Mouse (Mus musculus) bone marrow macrophage, adult 2 months (primary cell): Measurements from ENCODE around the gene Shtn1. TPM values are rescaled to one million over a fixed set of nuclear protein-coding genes. Genes with fewer than 3 reads are reported as not detected.
A peak's percentile ranks its signal among the peaks of the same experiment; 100 is the strongest.

Experiments used
- H3K27ac ChIP-seq: 2 replicates; pipeline ENCODE4 v1.5.1; 2012; ENCODE audit warnings: low read depth, low read length; ENCODE audit not compliant: insufficient read depth
- H3K4me1 ChIP-seq: 2 replicates; pipeline ENCODE4 v1.6.1; 2012; ENCODE audit warnings: low read length; ENCODE audit not compliant: control insufficient read depth, insufficient read depth
- H3K4me3 ChIP-seq: 2 replicates; pipeline ENCODE4 v1.5.1; 2012; ENCODE audit warnings: mild to moderate bottlenecking, low read length, moderate library complexity; ENCODE audit not compliant: insufficient read depth
- CTCF ChIP-seq: IDR thresholded peaks from 2 replicates; pipeline ENCODE4 v1.5.1; 2012; ENCODE audit warnings: low read depth, mild to moderate bottlenecking, low read length, moderate library complexity
- POLR2A ChIP-seq: IDR thresholded peaks from 2 replicates; pipeline ENCODE4 v1.6.1; 2012; ENCODE audit warnings: mild to moderate bottlenecking, low read depth, low read length, borderline replicate concordance
- polyA plus RNA-seq: library from polyadenylated mRNA; stranded (reverse); fragments of >200 nt; gene quantifications from 2 replicates; pipeline ENCODE4 v1.2.4, GENCODE M21; 2012; ENCODE audit not compliant: missing spikeins, insufficient read depth, insufficient read length

Shtn1 gene
- polyA plus RNA-seq, 1 experiment: 83.6 TPM

DNA sequence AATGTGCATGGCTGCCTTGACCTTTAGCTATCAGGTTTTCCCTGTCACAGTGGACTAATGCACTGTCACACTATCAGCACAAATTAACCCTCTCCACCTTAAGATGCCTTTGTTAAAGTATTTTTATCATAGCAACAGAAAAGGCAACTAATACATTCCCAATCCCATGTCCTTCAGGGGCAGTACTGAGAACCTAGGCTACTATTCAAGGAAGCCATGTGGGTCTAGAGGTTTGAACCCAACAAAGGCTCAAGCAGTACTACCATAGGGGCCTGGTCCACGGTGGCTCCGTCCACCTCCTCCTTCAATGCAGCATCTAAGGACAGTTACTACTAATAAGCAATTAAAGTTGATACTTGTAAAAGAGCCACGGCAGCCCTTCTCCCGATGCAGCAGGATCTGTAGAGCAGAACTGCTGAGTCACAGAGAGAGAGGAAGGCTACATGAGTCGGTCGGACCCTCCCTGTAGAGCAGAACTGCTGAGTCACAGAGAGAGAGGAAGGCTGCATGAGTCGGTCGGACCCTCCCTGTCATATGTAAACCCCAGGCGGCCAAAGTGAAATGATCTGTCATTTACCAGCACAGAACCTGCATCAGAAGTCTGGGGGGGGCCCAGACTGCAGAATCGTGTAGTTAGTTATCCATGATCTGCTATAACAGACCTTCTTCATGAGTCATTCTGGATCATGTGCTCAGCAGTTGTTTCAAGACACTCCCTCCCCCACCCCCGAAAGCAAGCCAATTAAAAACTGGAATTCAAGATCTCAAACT lies 97.3 kb downstream of the Shtn1 start:
- Histone ChIP-seq H3K4me3 (peak overlapping the region; percentile 16), H3K4me1 (peaks cover 20% of the 10 kb centered on the region), H3K27ac (peak overlapping the region; percentile 61)
- no peak for TF ChIP-seq POLR2A
- TF ChIP-seq CTCF: no peak

GRCm38 (mm10) chr19:58975216-58975863 lies 100.6 kb downstream of the Shtn1 start:
- TF ChIP-seq CTCF: no peak
- TF ChIP-seq POLR2A: no peak
- H3K27ac ChIP-seq: no peak overlapping the region
- no peak overlapping the region for H3K4me3 ChIP-seq
- peaks cover 15% of the 10 kb centered on the region for H3K4me1 ChIP-seq

DNA sequence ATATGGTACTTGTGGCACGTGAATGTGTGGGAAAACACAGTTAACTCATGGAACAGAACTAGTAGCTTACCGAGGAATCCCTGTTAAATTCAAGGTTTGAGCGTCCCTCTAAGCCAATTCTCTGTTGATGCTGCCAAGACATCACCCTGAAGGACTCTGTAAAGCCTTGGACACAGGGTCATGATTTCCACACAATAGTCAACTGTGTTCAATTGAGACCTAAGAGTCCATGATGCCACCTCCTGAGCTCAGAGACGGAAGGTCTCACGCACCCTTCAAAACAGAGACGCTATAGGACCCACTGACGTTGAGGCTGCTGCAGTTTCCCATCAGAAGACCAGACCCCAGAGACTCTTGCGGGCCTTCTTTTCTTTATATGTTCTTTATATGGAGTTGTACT lies 101.8 kb downstream of the Shtn1 start:
- no peak for TF ChIP-seq POLR2A
- no peak for TF ChIP-seq CTCF
- Histone ChIP-seq H3K4me1 (peaks cover 9% of the 10 kb centered on the region), H3K4me3 (no peak overlapping the region), H3K27ac (no peak overlapping the region)

- Histone ChIP-seq H3K4me3 (no peak overlapping the region), H3K4me1 (no peaks in the 10 kb centered on the region), H3K27ac (no peak overlapping the region)
- TF ChIP-seq CTCF (no peak), POLR2A (no peak)
Observed at GRCm38 (mm10) chr19:58970826-58971225, 105.1 kb downstream of the Shtn1 start.

DNA sequence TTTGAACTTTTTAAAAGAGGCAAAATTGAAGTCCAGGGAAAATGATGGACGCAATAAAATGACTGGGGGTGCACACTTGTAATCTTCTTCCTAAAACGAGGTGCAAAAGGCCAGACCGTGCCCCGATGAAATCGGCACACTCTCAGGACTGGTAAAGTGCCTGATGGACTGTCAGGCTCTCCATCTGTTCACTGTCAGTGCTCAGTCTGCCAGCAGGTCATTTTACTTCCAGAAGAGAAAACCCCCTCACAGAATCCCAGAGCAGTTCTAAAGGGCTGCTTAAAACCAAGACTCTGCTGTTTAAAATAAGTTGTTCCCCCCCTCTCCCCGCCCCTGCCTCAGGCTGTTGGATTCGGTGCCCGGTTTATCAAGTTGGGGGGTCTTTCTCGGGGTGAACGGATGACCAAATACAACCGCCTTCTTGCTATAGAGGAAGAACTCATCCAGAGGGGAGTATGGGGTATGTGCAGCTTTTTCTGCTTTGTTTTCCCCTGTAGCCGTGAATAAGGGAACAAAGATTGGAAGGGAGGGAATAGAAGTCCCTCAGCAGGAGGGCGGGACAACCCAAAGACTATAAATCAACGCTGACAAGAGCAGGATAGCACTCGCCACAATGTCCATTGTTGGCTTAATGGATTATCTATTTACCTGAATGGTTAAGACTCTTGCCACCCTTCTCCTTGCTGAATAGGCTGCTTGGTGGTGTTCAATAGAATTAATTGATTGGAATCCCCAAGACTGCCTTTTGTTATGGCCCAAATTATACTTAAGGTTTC lies 107.0 kb downstream of the Shtn1 start:
- H3K27ac ChIP-seq: no peak overlapping the region
- H3K4me1 ChIP-seq: no peaks in the 10 kb centered on the region
- no peak overlapping the region for H3K4me3 ChIP-seq
- no peak for TF ChIP-seq POLR2A
- no peak for TF ChIP-seq CTCF

DNA sequence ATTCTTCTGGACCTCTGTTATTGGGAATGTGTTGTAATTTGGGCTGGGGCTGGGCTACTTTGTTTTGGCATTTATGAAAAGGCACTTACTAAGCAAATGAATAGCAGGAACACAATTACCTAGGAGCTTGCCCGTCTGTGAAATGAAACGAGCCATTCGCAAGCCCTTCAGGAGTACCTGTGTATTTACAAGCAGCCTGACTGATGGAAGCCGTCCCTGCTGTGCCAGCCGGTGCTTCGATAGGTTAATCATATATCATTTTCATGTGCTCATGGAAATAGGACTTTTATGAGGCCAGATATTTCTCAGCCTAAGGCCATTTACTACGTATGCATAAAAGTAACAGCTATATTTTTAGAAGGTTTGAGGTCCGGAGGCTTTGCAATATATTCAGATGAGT lies 112.9 kb downstream of the Shtn1 start:
- no peak for TF ChIP-seq POLR2A
- no peak for TF ChIP-seq CTCF
- no peaks in the 10 kb centered on the region for H3K4me1 ChIP-seq
- H3K4me3 ChIP-seq: no peak overlapping the region
- no peak overlapping the region for H3K27ac ChIP-seq

DNA sequence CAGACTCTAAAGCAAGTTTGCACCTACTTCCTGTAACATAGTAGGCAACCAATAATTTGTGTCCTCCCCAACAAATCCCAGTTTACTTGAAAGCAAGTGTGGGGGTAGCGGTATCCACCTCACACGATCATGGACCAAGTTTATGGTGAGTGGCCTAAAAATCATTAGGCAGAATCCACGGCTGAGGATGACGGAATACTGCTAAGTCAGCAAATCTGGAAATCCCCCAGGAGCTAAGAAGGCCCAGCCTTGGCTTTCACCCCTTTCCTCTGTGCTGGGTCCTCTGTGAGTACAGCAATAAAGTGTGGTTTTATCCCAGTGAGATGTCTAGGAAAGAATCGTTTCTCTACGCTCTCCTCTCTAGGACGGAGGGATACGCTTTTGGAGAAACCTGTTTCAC lies 121.1 kb downstream of the Shtn1 start:
- no peaks in the 10 kb centered on the region for H3K4me1 ChIP-seq
- H3K27ac ChIP-seq: no peak overlapping the region
- H3K4me3 ChIP-seq: no peak overlapping the region
- TF ChIP-seq CTCF (no peak), POLR2A (no peak)

DNA sequence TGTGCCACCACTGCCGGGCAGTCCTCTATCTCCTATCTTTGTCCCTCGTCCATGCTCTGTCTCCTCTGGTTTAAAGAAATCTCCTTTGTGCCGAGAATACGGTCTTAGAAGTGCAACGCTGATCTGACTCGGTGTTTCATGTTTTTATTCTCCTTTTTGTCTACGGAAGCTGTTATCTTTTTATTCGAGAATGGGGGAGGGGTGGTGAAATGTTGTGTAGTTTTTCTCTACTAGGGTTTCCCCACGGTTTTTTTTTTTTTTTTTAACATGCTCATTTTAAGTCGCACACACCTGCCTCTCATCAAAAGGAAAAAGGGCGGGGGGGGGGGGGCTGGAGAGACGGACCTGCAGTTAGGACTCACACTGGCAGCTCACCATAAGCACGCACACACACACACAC lies 123.7 kb downstream of the Shtn1 start:
- Histone ChIP-seq H3K4me3 (no peak overlapping the region), H3K27ac (no peak overlapping the region), H3K4me1 (no peaks in the 10 kb centered on the region)
- TF ChIP-seq CTCF (no peak), POLR2A (no peak)

DNA sequence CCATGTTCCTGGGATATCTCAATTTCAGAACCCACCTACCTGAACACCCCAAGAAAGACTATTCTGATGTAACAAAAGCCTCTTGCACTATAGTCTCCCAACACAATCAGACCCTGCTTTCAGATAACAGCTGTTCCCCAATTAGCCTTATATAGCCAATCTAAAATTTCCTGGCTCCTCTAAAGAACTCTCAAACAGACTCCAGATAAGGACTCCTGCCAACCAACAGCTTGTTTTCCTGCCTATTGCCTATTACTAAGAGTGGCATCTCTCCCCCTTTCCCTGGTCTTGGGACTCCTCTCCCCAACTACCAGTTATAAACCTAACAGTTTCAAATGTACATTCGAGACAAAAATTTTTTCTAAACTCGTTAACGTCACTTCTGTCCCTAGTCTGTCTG lies 124.4 kb downstream of the Shtn1 start:
- no peaks in the 10 kb centered on the region for H3K4me1 ChIP-seq
- no peak overlapping the region for H3K27ac ChIP-seq
- H3K4me3 ChIP-seq: no peak overlapping the region
- TF ChIP-seq POLR2A: no peak
- TF ChIP-seq CTCF: no peak

DNA sequence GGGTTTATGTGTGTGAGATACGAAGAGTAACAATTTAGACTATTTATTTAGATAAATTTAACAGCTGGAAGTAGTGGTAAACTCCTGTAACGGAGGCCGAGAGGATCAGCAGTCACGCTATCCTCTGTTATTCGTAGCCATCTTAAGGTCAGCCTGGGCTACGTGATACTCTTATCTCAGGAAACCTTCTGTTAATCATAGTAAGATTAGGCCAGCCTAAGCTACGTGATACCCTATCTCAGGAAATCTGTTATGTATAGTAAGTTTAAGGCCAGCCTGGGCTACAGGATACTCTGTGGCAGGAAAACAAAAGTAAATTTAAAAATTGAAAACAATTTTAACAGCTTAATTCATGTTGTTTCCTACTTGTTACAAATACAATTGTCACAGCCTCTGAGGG lies 129.9 kb downstream of the Shtn1 start:
- Histone ChIP-seq H3K4me3 (no peak overlapping the region), H3K4me1 (peaks cover 8% of the 10 kb centered on the region), H3K27ac (no peak overlapping the region)
- no peak for TF ChIP-seq CTCF
- TF ChIP-seq POLR2A: no peak
